Mouse (Mus musculus) midbrain, embryonic 15.5 days (tissue): ENCODE measurements at regions not wholly inside any gene's neighbourhood (a gene's known extent, or its start where the extent isn't known, plus 50 kb on each side); places are given as distances from the start of the nearest gene placed in this dataset.
A peak's percentile ranks its signal among the peaks of the same experiment; 100 is the strongest.

Source experiments
- ATAC-seq: fragments of 200-750 bp; cut with Nextera tagmentation; replicated peaks from 2 replicates; pipeline ENCODE4 v1.8.0; 2017; ENCODE audit warnings: moderate TSS enrichment
- H3K27ac ChIP-seq: fragments of 300-500 bp; sonication (generic); 2 replicates; pipeline ENCODE4 v1.5.1; 2015; ENCODE audit warnings: mild to moderate bottlenecking, inconsistent platforms
- H3K27me3 ChIP-seq: fragments of 300-500 bp; sonication (generic); replicated peaks from 2 replicates; pipeline ENCODE4 v1.6.1; 2015; ENCODE audit warnings: inconsistent platforms
- H3K36me3 ChIP-seq: fragments of 300-500 bp; sonication (generic); replicated peaks from 2 replicates; pipeline ENCODE4 v1.6.1; 2015; ENCODE audit warnings: inconsistent platforms
- H3K4me1 ChIP-seq: fragments of 300-500 bp; sonication (generic); 2 replicates; pipeline ENCODE4 v1.6.1; 2015; ENCODE audit warnings: inconsistent platforms
- H3K4me2 ChIP-seq: fragments of 300-500 bp; sonication (generic); 2 replicates; pipeline ENCODE4 v1.6.1; 2015; ENCODE audit warnings: inconsistent platforms, mild to moderate bottlenecking, moderate library complexity
- H3K4me3 ChIP-seq: fragments of 300-500 bp; sonication (generic); 2 replicates; pipeline ENCODE4 v1.5.1; 2015; ENCODE audit warnings: mild to moderate bottlenecking, inconsistent platforms
- H3K9ac ChIP-seq: fragments of 300-500 bp; sonication (generic); 2 replicates; pipeline ENCODE4 v1.6.1; 2015; ENCODE audit warnings: mild to moderate bottlenecking, inconsistent platforms
- H3K9me3 ChIP-seq: fragments of 300-500 bp; sonication (generic); 2 replicates; pipeline ENCODE4 v1.6.1; 2016; ENCODE audit warnings: inconsistent platforms
- WGBS: fragments of 180-500 bp; shearing (Covaris S2); methylation state at CpG from one replicate; pipeline ENCODE4 v1.1.7; 2015; ENCODE audit warnings: mixed read lengths; 5-methylcytosine and 5-hydroxymethylcytosine counted together

GRCm38 (mm10) chr1:88752332-88752731 lies 50.3 kb upstream of the Arl4c start:
- Histone ChIP-seq H3K36me3 (no peaks in the 10 kb centered on the region), H3K4me3 (no peak overlapping the region), H3K4me2 (no peak overlapping the region), H3K9ac (no peak overlapping the region), H3K4me1 (peaks cover 9% of the 10 kb centered on the region), H3K9me3 (no peaks in the 10 kb centered on the region), H3K27me3 (no peaks in the 10 kb centered on the region), H3K27ac (no peak overlapping the region)
- ATAC-seq, result peak; percentile 69; the same call in 1 of the 2 replicates
- 4% methylated on average over 5 of the region's 5 CpGs for WGBS

DNA sequence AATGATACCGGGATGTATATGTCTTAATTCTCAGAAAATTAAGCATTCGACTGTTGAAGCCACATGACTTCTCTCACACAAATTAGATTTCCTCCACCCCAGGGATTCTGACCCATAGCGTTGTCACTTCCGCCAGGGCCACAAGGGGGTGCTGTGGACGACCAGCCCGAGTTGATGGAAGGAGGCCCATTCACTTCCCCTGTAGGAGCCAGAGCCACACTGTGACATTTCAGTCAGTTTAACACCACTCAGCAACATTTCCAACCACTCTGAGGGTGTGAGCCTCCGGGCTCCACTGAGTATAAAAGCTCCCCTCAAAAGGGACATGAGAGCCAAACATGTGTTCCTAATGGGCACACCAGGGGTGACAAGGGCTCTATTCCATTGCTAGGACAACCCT lies 54.6 kb upstream of the Arl4c start:
- WGBS, result 71% methylated on average over 7 of the region's 7 CpGs
- Histone ChIP-seq H3K27ac (peak overlapping the region; percentile 51; the same call in 1 of the 2 replicates), H3K9ac (no peak overlapping the region), H3K4me1 (peaks cover 15% of the 10 kb centered on the region), H3K27me3 (no peaks in the 10 kb centered on the region), H3K4me2 (no peak overlapping the region), H3K4me3 (no peak overlapping the region), H3K36me3 (no peaks in the 10 kb centered on the region), H3K9me3 (no peaks in the 10 kb centered on the region)
- no peak for ATAC-seq

DNA sequence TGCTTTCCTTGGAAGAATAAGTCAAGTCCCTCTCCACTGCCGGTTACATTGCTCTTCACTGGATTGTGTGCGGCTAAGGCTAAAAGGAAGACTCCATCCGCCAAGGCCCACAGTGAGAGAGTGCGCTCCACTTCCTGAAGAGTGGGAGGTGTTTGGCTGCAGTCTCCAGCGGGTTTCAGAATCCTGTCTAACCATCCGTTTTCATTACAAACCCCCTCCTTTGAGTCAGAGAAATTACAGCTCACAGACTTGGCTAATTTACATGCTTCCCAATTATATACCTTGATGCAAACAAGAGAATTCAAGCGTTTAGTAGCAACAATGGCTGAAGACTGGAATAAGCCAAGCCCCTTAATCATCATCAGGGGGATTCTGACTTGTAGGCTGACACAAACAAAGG lies 55.1 kb upstream of the Arl4c start:
- Histone ChIP-seq H3K9me3 (no peaks in the 10 kb centered on the region), H3K36me3 (no peaks in the 10 kb centered on the region), H3K27ac (peak overlapping the region; percentile 51; the same call in 1 of the 2 replicates), H3K9ac (no peak overlapping the region), H3K4me1 (peaks cover 15% of the 10 kb centered on the region), H3K4me3 (no peak overlapping the region), H3K27me3 (no peaks in the 10 kb centered on the region), H3K4me2 (no peak overlapping the region)
- 41% methylated on average over 7 of the region's 7 CpGs for WGBS
- no peak for ATAC-seq

GRCm38 (mm10) chr1:88757746-88758145 lies 55.7 kb upstream of the Arl4c start:
- peak overlapping the region; percentile 42; the same call in 1 of the 2 replicates for H3K27ac ChIP-seq
- H3K36me3 ChIP-seq, result no peaks in the 10 kb centered on the region
- no peak overlapping the region for H3K4me3 ChIP-seq
- H3K9ac ChIP-seq, result no peak overlapping the region
- ATAC-seq, result no peak; the same call in 1 of the 2 replicates
- H3K27me3 ChIP-seq, result no peaks in the 10 kb centered on the region
- H3K4me2 ChIP-seq, result no peak overlapping the region
- no peaks in the 10 kb centered on the region for H3K9me3 ChIP-seq
- 22% methylated on average over 3 of the region's 3 CpGs for WGBS
- peaks cover 13% of the 10 kb centered on the region for H3K4me1 ChIP-seq

DNA sequence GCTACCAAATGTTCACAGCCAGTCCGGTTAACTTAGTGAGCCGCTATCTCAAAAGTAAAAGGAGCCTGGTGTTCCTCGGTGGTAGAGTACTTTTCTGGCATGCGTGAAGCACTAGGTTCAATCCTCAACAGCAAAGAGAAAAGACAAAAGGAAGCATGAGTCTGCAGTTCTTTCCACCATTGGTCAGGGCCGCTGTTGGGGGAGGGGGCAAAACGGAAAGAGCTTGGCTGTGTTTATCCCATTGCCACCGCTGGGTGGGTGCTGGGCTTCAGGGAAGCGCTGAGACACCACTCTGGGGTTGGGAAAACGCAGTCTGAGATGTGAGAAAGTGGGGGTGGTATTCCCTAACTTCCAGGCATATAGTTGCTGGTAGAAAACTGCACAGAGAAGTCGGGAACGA lies 58.6 kb upstream of the Arl4c start:
- 69% methylated on average over 11 of the region's 11 CpGs for WGBS
- H3K27ac ChIP-seq, result no peak overlapping the region
- peaks cover 13% of the 10 kb centered on the region for H3K4me1 ChIP-seq
- H3K27me3 ChIP-seq, result no peaks in the 10 kb centered on the region
- no peak for ATAC-seq
- H3K36me3 ChIP-seq, result no peaks in the 10 kb centered on the region
- H3K4me3 ChIP-seq, result no peak overlapping the region
- H3K9me3 ChIP-seq, result no peaks in the 10 kb centered on the region
- no peak overlapping the region for H3K4me2 ChIP-seq
- no peak overlapping the region for H3K9ac ChIP-seq

GRCm38 (mm10) chr1:88761121-88761520 lies 59.1 kb upstream of the Arl4c start:
- no peaks in the 10 kb centered on the region for H3K27me3 ChIP-seq
- no peak overlapping the region for H3K4me3 ChIP-seq
- 84% methylated on average over 6 of the region's 6 CpGs for WGBS
- ATAC-seq, result no peak
- H3K36me3 ChIP-seq, result no peaks in the 10 kb centered on the region
- H3K9ac ChIP-seq, result no peak overlapping the region
- H3K4me1 ChIP-seq, result peaks cover 13% of the 10 kb centered on the region
- H3K27ac ChIP-seq, result no peak overlapping the region
- no peak overlapping the region for H3K4me2 ChIP-seq
- H3K9me3 ChIP-seq, result no peaks in the 10 kb centered on the region

- H3K4me1 ChIP-seq, result no peaks in the 10 kb centered on the region
- H3K9me3 ChIP-seq, result no peaks in the 10 kb centered on the region
- H3K27ac ChIP-seq, result no peak overlapping the region
- H3K36me3 ChIP-seq, result no peaks in the 10 kb centered on the region
- no peak for ATAC-seq
- no peaks in the 10 kb centered on the region for H3K27me3 ChIP-seq
- WGBS, result 67% methylated on average over 6 of the region's 6 CpGs
- H3K9ac ChIP-seq, result no peak overlapping the region
- no peak overlapping the region for H3K4me3 ChIP-seq
- no peak overlapping the region for H3K4me2 ChIP-seq
These were observed 61.8 kb upstream of the Arl4c start for GRCm38 (mm10) chr1:88763725-88764364.

- no peaks in the 10 kb centered on the region for H3K27me3 ChIP-seq
- H3K9me3 ChIP-seq, result no peaks in the 10 kb centered on the region
- no peak overlapping the region for H3K4me3 ChIP-seq
- ATAC-seq, result no peak
- H3K27ac ChIP-seq, result no peak overlapping the region
- no peak overlapping the region for H3K9ac ChIP-seq
- 92% methylated on average over 1 of the region's 1 CpGs for whole genome bisulfite sequencing
- no peaks in the 10 kb centered on the region for H3K36me3 ChIP-seq
- no peaks in the 10 kb centered on the region for H3K4me1 ChIP-seq
- H3K4me2 ChIP-seq, result no peak overlapping the region
These were observed 62.5 kb upstream of the Arl4c start for GRCm38 (mm10) chr1:88764478-88764877.

- Histone ChIP-seq H3K36me3 (no peaks in the 10 kb centered on the region), H3K9ac (no peak overlapping the region), H3K27me3 (0 out of 2 replicates have a peak, but pooled peaks cover 3% of the 10 kb centered on the region), H3K4me3 (no peak overlapping the region), H3K4me1 (no peaks in the 10 kb centered on the region), H3K27ac (no peak overlapping the region), H3K9me3 (no peaks in the 10 kb centered on the region), H3K4me2 (no peak overlapping the region)
- 95% methylated on average over 5 of the region's 5 CpGs for WGBS
- no peak for ATAC-seq
These were observed 75.0 kb upstream of the Arl4c start for GRCm38 (mm10) chr1:88777009-88777408.

DNA sequence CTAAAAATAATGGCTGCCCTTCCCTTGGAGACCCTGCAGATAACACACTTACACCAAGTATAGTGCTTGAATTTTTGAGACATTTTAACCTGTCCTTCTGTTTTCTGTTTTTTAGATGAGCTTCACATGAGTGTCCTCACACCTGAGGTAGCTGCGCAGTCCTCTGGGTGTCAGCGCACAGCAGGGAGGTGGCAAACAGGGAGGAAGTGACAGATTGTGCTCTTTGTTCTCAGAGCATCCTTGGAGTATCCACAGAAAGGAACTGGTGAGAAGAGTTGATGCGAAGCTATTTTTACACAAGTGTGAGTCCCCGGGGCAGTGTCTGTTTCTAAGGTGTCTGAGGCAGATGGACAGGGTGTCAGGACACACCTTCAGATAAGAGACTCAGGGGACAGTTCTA lies 78.2 kb upstream of the Arl4c start:
- WGBS, result 86% methylated on average over 4 of the region's 4 CpGs
- ATAC-seq, result no peak
- no peak overlapping the region for H3K9ac ChIP-seq

DNA sequence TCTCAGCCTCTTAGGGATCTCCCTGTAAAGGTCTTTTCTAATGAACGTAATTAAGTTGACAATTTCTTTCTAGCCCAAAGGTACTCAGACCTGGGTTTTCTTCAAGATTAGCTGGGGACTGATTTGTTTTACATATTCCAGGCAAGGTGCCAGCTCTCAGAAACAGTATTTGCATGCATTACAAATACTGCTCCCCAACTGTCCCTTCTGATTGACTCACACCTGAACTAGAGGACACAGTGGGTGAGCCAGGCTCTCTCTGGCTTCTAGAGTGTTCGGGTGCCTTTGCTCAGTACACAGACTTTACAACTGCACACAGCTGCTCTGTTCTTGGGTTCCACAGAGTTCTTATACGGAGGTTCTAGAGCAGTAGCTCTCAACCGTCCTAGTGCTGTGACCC lies 81.1 kb upstream of the Arl4c start:
- Histone ChIP-seq H3K36me3 (no peaks in the 10 kb centered on the region), H3K4me2 (no peak overlapping the region), H3K4me1 (0 out of 2 replicates have a peak, but pooled peaks cover 4% of the 10 kb centered on the region), H3K9ac (no peak overlapping the region), H3K4me3 (no peak overlapping the region), H3K9me3 (no peaks in the 10 kb centered on the region), H3K27me3 (0 out of 2 replicates have a peak, but pooled peaks cover 3% of the 10 kb centered on the region), H3K27ac (no peak overlapping the region)
- WGBS, result 80% methylated on average over 4 of the region's 4 CpGs
- no peak for ATAC-seq

More for the DNA sequence above, 78.2 kb upstream of the Arl4c start:
- Histone ChIP-seq H3K27me3 (0 out of 2 replicates have a peak, but pooled peaks cover 3% of the 10 kb centered on the region), H3K4me2 (no peak overlapping the region), H3K4me3 (no peak overlapping the region), H3K4me1 (0 out of 2 replicates have a peak, but pooled peaks cover 4% of the 10 kb centered on the region), H3K9me3 (no peaks in the 10 kb centered on the region), H3K36me3 (no peaks in the 10 kb centered on the region), H3K27ac (no peak overlapping the region)

- WGBS, result 68% methylated on average over 4 of the region's 5 CpGs
- Histone ChIP-seq H3K4me2 (no peak overlapping the region), H3K27ac (no peak overlapping the region), H3K27me3 (0 out of 2 replicates have a peak, but pooled peaks cover 3% of the 10 kb centered on the region), H3K4me3 (no peak overlapping the region), H3K9me3 (no peaks in the 10 kb centered on the region), H3K9ac (no peak overlapping the region), H3K36me3 (no peaks in the 10 kb centered on the region), H3K4me1 (0 out of 2 replicates have a peak, but pooled peaks cover 4% of the 10 kb centered on the region)
- no peak for ATAC-seq
These were observed 83.0 kb upstream of the Arl4c start for GRCm38 (mm10) chr1:88784866-88785620.
